Mouse (Mus musculus) liver, embryonic 14.5 days (tissue): ENCODE results near the gene Hps6. TPM values are rescaled to one million over a fixed set of nuclear protein-coding genes. Genes with fewer than 3 reads are reported as not detected.

Experiments
- ATAC-seq: fragments of 200-750 bp; cut with Nextera tagmentation; 2 replicates; pipeline ENCODE4 v1.8.0; 2017; ENCODE audit warnings: moderate number of reproducible peaks, mild to moderate bottlenecking, moderate library complexity; ENCODE audit not compliant: insufficient read depth
- DNase-seq, 3 experiments: peaks; one replicate each; pipeline ENCODE4 v3.0.0-alpha.2; 2012 to 2013; ENCODE audit warnings: low read depth in 3 of 3, low spot score in 3 of 3
- H3K27ac ChIP-seq: fragments of 300-500 bp; sonication (generic); 2 replicates; pipeline ENCODE4 v1.5.1; 2014; ENCODE audit warnings: moderate library complexity, mild to moderate bottlenecking, control low read depth, inconsistent platforms
- H3K27me3 ChIP-seq: fragments of 300-500 bp; sonication (generic); 2 replicates; pipeline ENCODE4 v1.6.1; 2014; ENCODE audit warnings: mild to moderate bottlenecking, low read length, moderate library complexity; ENCODE audit not compliant: control insufficient read depth, insufficient read depth
- H3K36me3 ChIP-seq: fragments of 300-500 bp; sonication (generic); replicated peaks from 2 replicates; pipeline ENCODE4 v1.6.1; 2014; ENCODE audit warnings: low read depth; ENCODE audit not compliant: control insufficient read depth, insufficient read depth
- H3K4me1 ChIP-seq, 2 experiments: fragments of 200-500 bp in 1 of 2; fragments of 300-500 bp in 1 of 2; sonication (generic) in 1 of 2; replicated peaks; 2 replicates each; pipeline ENCODE4 v1.6.1; 2012 to 2014; ENCODE audit warnings: antibody characterized with exemption in 1 of 2, inconsistent platforms in 1 of 2, low read length in 1 of 2; ENCODE audit not compliant: control insufficient read depth in 2 of 2, insufficient read depth in 2 of 2
- H3K4me2 ChIP-seq: fragments of 300-500 bp; sonication (generic); 2 replicates; pipeline ENCODE4 v1.6.1; 2014; ENCODE audit warnings: low read depth, mild to moderate bottlenecking, control low read depth, moderate library complexity
- H3K4me3 ChIP-seq, 2 experiments: fragments of 200-500 bp in 1 of 2; fragments of 300-500 bp in 1 of 2; sonication (generic) in 1 of 2; 2 replicates each; pipeline ENCODE4 v1.5.1; 2012 to 2014; ENCODE audit warnings: low read depth in 2 of 2, low read length in 2 of 2, mild to moderate bottlenecking in 2 of 2, control low read depth in 1 of 2, inconsistent platforms in 1 of 2, moderate library complexity in 1 of 2; ENCODE audit not compliant: insufficient read depth in 1 of 2
- H3K9ac ChIP-seq: fragments of 300-500 bp; sonication (generic); replicated peaks from 2 replicates; pipeline ENCODE4 v1.6.1; 2014; ENCODE audit warnings: mild to moderate bottlenecking, control low read depth, moderate library complexity
- H3K9me3 ChIP-seq: fragments of 300-500 bp; sonication (generic); 2 replicates; pipeline ENCODE4 v1.6.1; 2016; ENCODE audit warnings: low read length, mixed read lengths; ENCODE audit not compliant: control insufficient read depth
- CTCF ChIP-seq: IDR thresholded peaks from 2 replicates; pipeline ENCODE4 v1.5.1; 2016; ENCODE audit warnings: antibody characterized with exemption, low read depth, control low read depth
- EP300 ChIP-seq: IDR thresholded peaks from 2 replicates; pipeline ENCODE4 v1.6.1; 2016; ENCODE audit warnings: antibody characterized with exemption, low read depth
- WGBS: fragments of 180-500 bp; shearing (Covaris S2); extraction: QIAGEN DNeasy Blood & Tissue Kit; methylation state at CpG from one replicate; pipeline ENCODE4 v1.1.7; 2014; ENCODE audit not compliant: insufficient replicate concordance; 5-methylcytosine and 5-hydroxymethylcytosine counted together
- polyA plus RNA-seq, 2 experiments: library from polyadenylated mRNA; depleted of rRNA in 1 of 2; stranded (reverse) in 1 of 2; unstranded in 1 of 2; fragments of >200 nt; fragmentation: Nextera tagmentation in 1 of 2; extraction: Ambion mirVana in 1 of 2; gene quantifications; 2 replicates each; pipeline versions ENCODE4 v1.2.1 to v1.2.3; 2012 to 2014

Gene Hps6
- polyA plus RNA-seq, 2 experiments, result 1.2 to 1.4 TPM

- DNase-seq (peak; percentile 61 to 70 (median 65)), ATAC-seq (peak; percentile 61; the same call in 1 of the 2 replicates)
- no peaks in the 10 kb centered on the region for H3K27me3 ChIP-seq
- no peak overlapping the region for H3K4me2 ChIP-seq
- TF ChIP-seq CTCF (peak; percentile 98), EP300 (peak; percentile 13; the same call in 1 of the 2 replicates)
- WGBS, result 6% methylated on average over 12 of the region's 12 CpGs
- H3K36me3 ChIP-seq, result no peaks in the 10 kb centered on the region
- H3K9ac ChIP-seq, result no peak overlapping the region
- no peak overlapping the region for H3K27ac ChIP-seq
- H3K4me1 ChIP-seq, result no peaks in the 10 kb centered on the region
- no peak overlapping the region for H3K4me3 ChIP-seq
- no peaks in the 10 kb centered on the region for H3K9me3 ChIP-seq
Measured at GRCm38 (mm10) chr19:46014572-46015178, 11.4 kb downstream of the Hps6 start.

DNA sequence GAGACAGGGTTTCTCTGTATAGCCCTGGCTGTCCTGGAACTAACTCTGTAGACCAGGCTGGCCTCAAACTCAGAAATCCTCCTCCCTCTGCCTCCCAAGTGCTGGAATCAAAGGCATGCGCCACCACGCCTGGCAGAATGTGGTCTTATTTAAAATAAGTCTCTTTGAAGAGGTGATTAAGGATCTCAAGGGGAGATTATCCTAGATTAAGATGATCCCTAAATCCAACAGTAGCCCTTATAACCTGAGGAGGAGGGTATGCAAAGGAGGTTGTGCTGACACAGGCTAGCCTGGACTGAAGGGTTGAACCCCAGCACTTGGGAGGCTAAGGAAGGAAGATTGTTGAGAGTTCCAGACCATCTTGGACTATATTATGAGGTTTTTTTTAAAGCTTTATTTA lies 12.7 kb downstream of the Hps6 start:
- DNase-seq, result no peak
- TF ChIP-seq EP300, result no peak
- no peak for TF ChIP-seq CTCF
- Histone ChIP-seq H3K4me3 (no peak overlapping the region), H3K4me2 (no peak overlapping the region), H3K4me1 (no peaks in the 10 kb centered on the region), H3K9me3 (no peaks in the 10 kb centered on the region), H3K9ac (no peak overlapping the region), H3K36me3 (no peaks in the 10 kb centered on the region), H3K27ac (no peak overlapping the region), H3K27me3 (no peaks in the 10 kb centered on the region)
- no peak for ATAC-seq
- 90% methylated on average over 2 of the region's 2 CpGs for WGBS

GRCm38 (mm10) chr19:46024959-46025358 lies 21.7 kb downstream of the Hps6 start:
- no peak for TF ChIP-seq EP300
- TF ChIP-seq CTCF, result no peak
- Histone ChIP-seq H3K4me1 (peaks cover 0 to 4% of the 10 kb centered on the region in 2 experiments; a peak in 3 of 4 replicates), H3K27ac (no peak overlapping the region), H3K9me3 (no peaks in the 10 kb centered on the region), H3K9ac (no peak overlapping the region), H3K4me3 (no peak overlapping the region), H3K4me2 (no peak overlapping the region), H3K27me3 (no peaks in the 10 kb centered on the region), H3K36me3 (no peaks in the 10 kb centered on the region)
- WGBS, result 58% methylated on average over 6 of the region's 6 CpGs
- no peak for DNase-seq
- no peak for ATAC-seq

- no peaks in the 10 kb centered on the region for H3K9me3 ChIP-seq
- peaks cover 0 to 4% of the 10 kb centered on the region in 2 experiments; a peak in 3 of 4 replicates for H3K4me1 ChIP-seq
- TF ChIP-seq EP300 (no peak), CTCF (no peak)
- H3K36me3 ChIP-seq, result no peaks in the 10 kb centered on the region; the same call in 1 of the 2 replicates
- 59% methylated on average over 8 of the region's 8 CpGs for WGBS
- no peak overlapping the region for H3K4me2 ChIP-seq
- H3K4me3 ChIP-seq, result no peak overlapping the region
- no peak overlapping the region for H3K27ac ChIP-seq
- ATAC-seq (no peak; the same call in 1 of the 2 replicates), DNase-seq (no peak)
- H3K9ac ChIP-seq, result no peak overlapping the region
- H3K27me3 ChIP-seq, result no peaks in the 10 kb centered on the region
Measured at GRCm38 (mm10) chr19:46026567-46026966, 23.3 kb downstream of the Hps6 start.

DNA sequence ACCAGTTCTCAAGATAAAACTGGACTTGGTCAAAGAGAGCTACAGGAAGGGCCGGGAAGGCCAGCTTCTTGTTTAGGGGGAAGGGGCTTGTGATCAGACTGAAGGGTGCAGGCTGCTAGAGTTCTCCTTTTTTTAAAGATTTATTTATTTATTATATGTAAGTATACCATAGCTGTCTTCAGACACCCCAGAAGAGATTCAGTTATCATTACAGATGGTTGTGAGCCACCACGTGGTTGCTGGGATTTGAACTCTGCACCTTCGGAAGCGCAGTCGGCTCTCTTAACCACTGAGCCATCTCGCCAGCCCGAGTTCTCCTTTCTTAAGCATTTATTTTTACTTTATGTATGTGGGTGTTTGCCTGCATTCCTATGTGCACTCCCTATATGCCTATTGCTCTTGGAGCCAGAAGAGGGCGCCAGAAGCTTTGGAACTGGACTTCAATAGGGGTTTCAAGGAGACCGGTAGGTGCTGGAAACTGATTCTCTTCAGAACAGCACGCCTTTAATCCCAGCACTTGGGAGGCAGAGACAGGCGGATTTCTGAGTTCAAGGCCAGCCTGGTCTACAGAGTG lies 25.5 kb downstream of the Hps6 start:
- H3K4me1 ChIP-seq, result peaks cover 0 to 4% of the 10 kb centered on the region in 2 experiments; a peak in 3 of 4 replicates
- H3K9ac ChIP-seq, result no peak overlapping the region

More for the DNA sequence above, 25.5 kb downstream of the Hps6 start:
- Histone ChIP-seq H3K27me3 (no peaks in the 10 kb centered on the region), H3K9me3 (no peaks in the 10 kb centered on the region), H3K4me2 (no peak overlapping the region), H3K36me3 (peaks cover 19% of the 10 kb centered on the region), H3K4me3 (no peak overlapping the region), H3K27ac (no peak overlapping the region)
- ATAC-seq (no peak), DNase-seq (no peak)
- TF ChIP-seq EP300 (no peak), CTCF (peak; percentile 64)
- 63% methylated on average over 11 of the region's 11 CpGs for WGBS
